Mouse (Mus musculus) lung, postnatal 25 days (tissue): ENCODE results near the gene Ubqln5.

Source experiments
- DNase-seq: peaks from one replicate; pipeline ENCODE4 v3.0.0; 2022; ENCODE audit warnings: low spot score

Gene Ubqln5

GRCm38 (mm10) chr7:104129726-104130125 lies at the start of gene Ubqln5:
Gene Ubqln5, minus strand, starts transcription at chr7:104129826.
- no peak for DNase-seq

GRCm38 (mm10) chr7:104179074-104179473 lies 49.4 kb upstream of the Ubqln5 start:
- no peak for DNase-seq

GRCm38 (mm10) chr7:104178422-104179054 lies 48.9 kb upstream of the Ubqln5 start:
- DNase-seq = no peak

- no peak for DNase-seq
Measured at GRCm38 (mm10) chr7:104175085-104175484, 45.5 kb upstream of the Ubqln5 start.

GRCm38 (mm10) chr7:104169634-104170204 lies 40.1 kb upstream of the Ubqln5 start:
- peak; percentile 2 for DNase-seq

- DNase-seq = no peak
Measured at GRCm38 (mm10) chr7:104167105-104167504, 37.5 kb upstream of the Ubqln5 start.

- DNase-seq = no peak
Measured at GRCm38 (mm10) chr7:104150456-104150855, 20.8 kb upstream of the Ubqln5 start, which contains the start of gene Ubqlnl. Gene Ubqlnl, minus strand, starts transcription at chr7:104150556.

- DNase-seq = no peak
Measured at GRCm38 (mm10) chr7:104143179-104143578, 13.6 kb upstream of the Ubqln5 start, which contains the start of gene Ubqln3. Gene Ubqln3, minus strand, starts transcription at chr7:104143279.

GRCm38 (mm10) chr7:104137305-104137704 lies 7.7 kb upstream of the Ubqln5 start, which contains the start of gene Olfr643:
Gene Olfr643, minus strand, starts transcription at chr7:104137405.
- DNase-seq = peak; percentile 0

- no peak for DNase-seq
Measured at GRCm38 (mm10) chr7:104104757-104104972, 25.0 kb downstream of the Ubqln5 start, which contains the start of gene Olfr646. Gene Olfr646, plus strand, starts transcription at chr7:104104873.

- no peak for DNase-seq
Measured at GRCm38 (mm10) chr7:104103913-104104756, 25.5 kb downstream of the Ubqln5 start.

- no peak for DNase-seq
Measured at GRCm38 (mm10) chr7:104085365-104085764, 44.3 kb downstream of the Ubqln5 start, which contains the start of gene Olfr645. Gene Olfr645, minus strand, starts transcription at chr7:104085465.
